Mouse (Mus musculus) heart, postnatal 14 days (tissue): ENCODE data around the gene Dcun1d4. TPM values are rescaled to one million over a fixed set of nuclear protein-coding genes. Genes with fewer than 3 reads are reported as not detected.
"Not testable (repeated sequence)": the region's sequence is repeated elsewhere in the genome, so short reads cannot be mapped to it uniquely, and the experiment has no call there.

Source experiments
- DNase-seq, 2 experiments: peaks; one replicate each; pipeline ENCODE4 v3.0.0; 2021 to 2022
- intact Hi-C: fragments of 180-260 bp; cut with DNase I; formaldehyde crosslinking; loops from one replicate; pipeline ENCODE4 v1.15.1; 2025
- long read RNA-seq, 2 experiments: library from polyadenylated mRNA; stranded (forward); transcript quantifications; one replicate each; pipeline ENCODE4 v2.0.0; 2021
- total RNA-seq, 2 experiments: library from RNA; stranded (reverse); gene quantifications; 2 replicates each; pipeline ENCODE4 v1.2.3; 2021

Dcun1d4 gene
- total RNA-seq: 10 to 100 TPM; 15.1 to 17.9 TPM
- long read RNA-seq, experiment 1, full-length matches to known transcripts: 9 of 10 reads
- long read RNA-seq, experiment 1, partial matches to known transcripts: 0 of 10 reads
- long read RNA-seq, experiment 1, other reads (novel, unspliced or antisense): 1 of 10 reads
- long read RNA-seq, experiment 2, full-length matches to known transcripts: 10 of 15 reads
- long read RNA-seq, experiment 2, partial matches to known transcripts: 0 of 15 reads
- long read RNA-seq, experiment 2, other reads (novel, unspliced or antisense): 5 of 15 reads

DNA sequence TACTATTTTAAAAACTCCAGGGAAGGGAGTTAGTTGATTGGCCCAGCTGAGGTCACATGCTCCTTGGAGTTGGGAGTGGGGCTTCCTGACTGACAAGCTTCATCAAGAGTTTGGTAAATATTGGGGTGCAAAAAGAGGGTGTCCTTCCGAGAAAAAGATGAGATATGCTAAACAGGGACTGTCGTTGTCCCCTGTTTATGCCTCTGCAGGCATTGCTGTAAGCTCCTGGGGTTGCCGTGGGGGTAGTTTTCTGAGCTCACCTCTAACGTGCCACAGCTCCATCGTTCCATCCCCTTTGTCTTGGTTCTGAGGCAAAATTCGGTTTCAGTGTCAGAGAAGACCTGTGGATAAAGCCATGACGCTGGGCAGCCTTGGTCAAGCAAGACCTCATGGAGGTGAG lies at the start of gene Dcun1d4:
TSS of gene Dcun1d4 (plus strand) at position 301 of the 400 bp plus-strand sequence.
- no peak for DNase-seq
- intact Hi-C loops: loop anchor here (2.0 kb wide), 1 partner anchor 46 kb away; no protein-coding TSS in a partner anchor

DNA sequence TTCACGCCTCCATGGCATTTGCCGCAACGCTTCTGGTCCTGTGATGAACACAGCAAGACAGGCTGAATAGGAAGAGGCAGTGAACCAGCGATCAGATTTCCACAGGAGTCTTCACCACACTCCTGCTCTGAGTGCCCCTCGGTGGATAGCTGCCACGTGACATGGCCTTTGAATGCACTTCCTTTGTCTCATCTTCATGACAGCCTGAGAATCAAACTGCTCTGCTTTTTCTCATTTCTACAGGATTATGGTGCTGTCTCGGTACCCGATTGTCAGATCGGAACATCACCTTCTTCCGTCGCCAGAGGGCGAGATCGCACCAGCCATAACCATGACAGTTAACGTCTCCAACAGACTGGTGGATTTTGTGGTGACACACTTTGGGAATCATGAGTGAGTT lies 49.2 kb upstream of the Dcun1d4 start:
- intact Hi-C loops: loop anchor here (1.0 to 5.0 kb wide), 3 partner anchors 111 to 207 kb away; no protein-coding TSS in a partner anchor
- peak; percentile 78 to 85 for DNase-seq

DNA sequence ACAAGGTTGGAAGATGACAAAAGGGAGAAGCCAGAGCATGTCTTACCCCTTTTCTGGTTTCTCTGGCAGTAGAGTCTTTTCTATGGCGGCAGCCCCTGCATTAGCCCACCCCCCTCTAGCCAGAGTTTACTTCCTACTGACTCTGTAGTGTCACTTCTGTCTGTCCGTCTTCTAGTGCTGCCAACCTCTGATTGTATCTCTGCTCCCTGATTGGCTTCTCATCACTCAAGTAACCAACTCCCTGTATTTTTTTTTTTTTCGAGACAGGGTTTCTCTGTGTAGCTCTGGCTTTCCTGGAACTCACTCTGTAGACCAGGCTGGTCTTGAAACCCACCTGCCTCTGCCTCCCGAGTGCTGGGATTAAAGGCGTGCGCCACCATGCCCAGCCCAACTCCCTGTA lies 48.0 kb upstream of the Dcun1d4 start:
- DNase-seq: no peak
- intact Hi-C loops: loop anchor here (5.0 kb wide), 1 partner anchor 109 kb away; no protein-coding TSS in a partner anchor

DNA sequence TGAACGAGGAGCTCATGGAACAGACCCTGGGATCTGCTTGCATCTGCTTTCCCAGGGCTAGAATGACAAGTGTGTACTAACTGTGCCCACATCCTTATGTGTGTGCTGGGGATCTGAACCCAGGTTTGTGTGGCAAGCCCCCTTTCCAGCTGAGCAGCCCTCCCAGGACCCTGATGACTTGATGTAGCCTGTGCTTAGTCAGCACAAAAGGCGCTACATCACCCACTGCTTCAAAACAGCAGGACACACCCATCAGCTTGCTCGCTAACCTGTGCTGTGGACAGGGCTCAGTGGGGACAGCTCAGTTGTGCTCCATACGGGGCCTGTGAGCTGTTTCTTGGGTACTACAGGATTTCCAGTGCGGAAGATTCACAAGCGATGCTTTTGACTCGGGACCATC lies 46.0 kb upstream of the Dcun1d4 start:
- intact Hi-C loops: loop anchor here (2.0 to 5.0 kb wide), 2 partner anchors 46 to 108 kb away; partner anchors contain the start of gene Dcun1d4

DNA sequence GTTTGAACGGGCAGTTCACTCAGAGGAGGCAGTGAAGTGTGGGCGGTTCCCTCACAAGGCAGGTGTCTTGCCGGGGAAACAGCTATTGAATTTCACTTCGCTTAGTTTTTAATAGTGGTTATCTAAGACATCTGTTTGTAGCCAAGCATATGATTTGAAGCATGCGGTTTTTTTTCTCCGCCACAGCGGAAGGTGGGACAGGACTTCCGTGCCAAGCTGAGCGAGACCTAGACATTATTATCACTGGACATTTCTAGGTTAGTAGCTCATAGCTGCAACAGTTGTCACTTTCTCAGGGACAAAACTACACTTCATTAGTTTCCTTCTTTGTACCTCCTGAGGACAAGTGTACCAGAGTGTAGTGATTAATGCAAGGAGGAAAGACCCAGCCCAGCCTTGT lies 38.6 kb upstream of the Dcun1d4 start:
- intact Hi-C loops: no loop called here
- DNase-seq: no peak

More for the DNA sequence above, 46.0 kb upstream of the Dcun1d4 start:
- DNase-seq: no peak

DNA sequence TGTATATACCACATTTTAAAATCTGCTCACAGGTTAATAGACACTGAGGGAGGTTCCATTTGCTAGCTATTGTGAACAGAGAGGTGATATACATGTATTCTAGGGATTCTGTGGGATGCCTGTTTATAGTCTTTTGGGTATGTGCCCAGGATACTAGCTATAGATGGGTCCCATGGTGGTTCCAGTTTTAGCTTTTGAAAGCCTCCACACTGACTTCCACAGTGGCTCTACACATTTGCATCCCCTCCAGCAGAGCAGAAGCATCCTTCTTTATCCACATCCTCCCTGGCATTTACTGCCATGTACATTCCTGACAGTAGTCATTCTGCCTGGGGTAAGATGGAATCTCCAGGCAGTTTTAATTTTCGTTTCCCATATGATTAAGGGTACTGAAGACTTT lies 30.5 kb upstream of the Dcun1d4 start:
- intact Hi-C loops: no loop called here
- DNase-seq: no peak

DNA sequence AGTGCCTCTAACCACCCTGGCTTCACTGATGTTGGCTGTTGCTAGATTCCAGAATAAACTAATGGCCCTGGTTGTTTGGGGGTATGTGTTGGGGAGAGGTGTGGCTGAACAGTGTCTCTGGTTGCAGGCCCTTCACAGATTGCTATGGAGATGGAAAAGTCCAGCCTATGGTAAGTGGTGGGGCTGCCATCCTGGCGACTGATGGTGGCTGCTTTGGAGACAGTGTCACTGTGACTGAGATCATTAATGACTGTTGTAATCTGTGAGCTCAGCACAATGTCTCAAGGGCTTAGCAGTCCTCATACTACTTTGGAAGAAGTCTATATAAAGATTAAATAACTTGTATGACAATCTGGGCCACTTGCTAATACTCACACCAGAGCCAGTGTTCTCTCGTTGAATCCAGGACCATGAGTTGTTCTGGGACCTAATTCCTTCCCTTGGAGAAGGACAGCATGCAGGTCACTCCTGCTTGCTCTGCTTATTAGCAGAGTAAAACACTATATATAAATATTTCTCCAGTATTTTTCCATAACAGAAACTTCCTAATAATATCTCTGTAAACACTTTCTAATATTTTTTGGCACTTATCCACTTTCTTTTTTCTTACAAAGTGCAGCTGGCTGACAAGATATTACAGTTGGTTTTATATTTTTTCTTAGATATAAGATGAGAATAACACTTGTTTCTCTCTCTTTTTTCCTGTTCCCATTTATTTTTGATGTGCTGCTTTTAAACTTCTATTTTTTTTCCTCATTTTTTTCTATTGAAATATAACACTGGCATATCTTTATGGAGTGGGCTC lies 26.1 kb upstream of the Dcun1d4 start:
- no peak for DNase-seq
- intact Hi-C loops: no loop called here

DNA sequence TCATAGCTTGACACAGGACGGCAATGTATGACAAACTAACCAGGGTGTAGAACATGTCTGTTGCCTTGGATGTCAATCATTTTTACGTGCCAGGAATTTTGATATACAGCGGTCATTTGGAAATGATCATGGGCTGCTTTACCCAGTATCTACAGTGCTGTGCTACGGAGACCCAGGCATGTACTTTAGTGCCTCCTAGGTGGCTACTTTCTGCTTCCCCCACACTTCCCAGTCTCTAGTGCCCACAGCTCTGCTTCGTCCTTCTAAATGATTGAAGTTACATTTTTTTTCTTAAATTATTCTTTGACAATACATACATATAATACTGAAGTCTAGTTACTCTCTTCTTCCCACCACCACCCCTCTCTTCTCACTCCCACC lies 25.5 kb upstream of the Dcun1d4 start:
- intact Hi-C loops: no loop called here
- no peak for DNase-seq

DNA sequence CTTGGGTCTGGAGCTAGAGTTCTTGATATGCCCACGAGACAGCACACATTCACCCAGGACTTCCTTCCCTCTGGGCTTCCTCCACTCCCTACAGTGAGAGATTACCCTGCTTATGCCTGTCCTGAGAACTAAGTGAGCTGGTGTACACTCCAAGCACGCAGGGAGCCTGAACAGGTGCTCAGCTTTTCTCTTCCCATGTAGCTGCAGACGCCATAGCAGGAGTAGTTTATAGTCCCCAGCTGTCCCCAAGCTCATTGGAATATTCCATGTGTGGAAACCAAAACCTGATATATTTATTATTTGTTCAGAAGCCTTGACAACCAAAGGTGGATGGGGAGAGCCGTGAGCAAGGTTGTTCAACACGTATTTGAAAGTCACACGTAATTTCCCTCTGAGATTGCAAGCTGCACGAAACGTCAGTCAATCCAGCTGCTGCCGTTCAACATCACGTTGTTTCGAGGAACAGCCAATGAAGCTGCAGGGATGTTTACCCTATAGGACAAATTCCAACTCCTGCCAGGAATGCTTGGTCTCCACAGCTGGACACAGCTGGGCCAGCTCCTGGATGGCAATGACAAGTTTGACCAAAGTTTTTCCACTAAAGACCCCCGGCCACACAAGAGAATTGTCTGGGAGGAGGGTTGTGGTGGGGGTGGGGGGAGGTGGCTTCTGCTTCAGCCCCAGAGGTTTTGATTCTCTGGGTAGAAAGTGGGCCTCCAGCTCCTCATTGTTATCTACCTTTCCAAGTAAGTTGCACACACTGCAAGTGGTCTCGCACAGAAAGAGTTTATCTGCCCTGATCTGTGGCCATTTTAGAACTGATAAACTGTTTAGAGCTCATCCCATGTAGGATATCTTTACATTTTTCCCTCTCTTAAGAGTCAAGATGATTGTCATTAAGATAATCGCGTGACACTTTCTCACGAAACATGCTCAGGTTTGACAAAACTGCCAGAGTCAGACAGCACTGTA lies 12.1 kb upstream of the Dcun1d4 start:
- intact Hi-C loops: no loop called here
- DNase-seq: no peak

DNA sequence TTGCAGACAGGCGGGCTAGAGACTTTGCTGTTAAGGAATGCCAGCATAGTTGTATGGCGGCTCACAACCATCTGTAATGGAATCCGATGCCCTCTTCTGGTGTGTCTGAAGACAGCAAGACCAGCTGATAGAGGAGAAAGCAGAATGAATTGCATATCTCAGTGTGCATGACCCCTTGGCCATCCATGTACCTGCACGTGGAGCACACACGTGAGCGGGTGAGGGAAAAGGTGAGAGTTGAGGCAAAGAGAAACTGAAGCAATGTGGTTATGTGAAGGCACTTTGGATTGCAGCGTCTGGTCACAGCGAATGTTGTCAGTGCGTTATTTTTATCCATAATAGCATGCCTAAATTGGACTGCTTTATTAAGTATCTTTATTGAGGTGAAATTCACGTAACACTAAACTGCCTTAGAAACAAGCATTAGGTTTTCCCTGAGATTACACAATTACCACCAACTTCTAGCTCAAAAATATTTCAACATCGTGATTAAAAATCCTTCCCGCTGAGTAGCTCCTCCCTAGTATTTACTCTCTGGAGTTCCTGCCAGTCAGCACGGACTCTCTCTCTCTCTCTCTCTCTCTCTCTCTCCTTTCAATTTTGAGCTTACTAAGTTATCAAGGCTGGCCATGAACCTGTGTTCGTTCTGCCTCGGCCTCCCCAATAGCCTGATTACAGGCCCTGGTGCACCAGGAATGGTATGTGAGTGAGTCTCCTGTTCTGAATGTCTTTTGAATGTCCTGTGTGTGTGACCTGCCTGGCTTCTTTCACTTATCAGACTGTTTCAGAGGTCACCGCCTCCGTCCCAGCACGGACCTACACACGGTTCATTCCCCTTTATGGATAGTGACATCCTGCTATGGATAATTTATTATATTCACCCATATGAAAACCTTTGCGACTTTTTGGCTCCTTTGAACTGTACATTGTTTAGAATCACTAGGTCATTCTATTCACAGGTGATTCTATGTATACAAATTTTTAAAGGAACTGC lies 6.1 kb upstream of the Dcun1d4 start:
- intact Hi-C loops: no loop called here
- no peak for DNase-seq

DNA sequence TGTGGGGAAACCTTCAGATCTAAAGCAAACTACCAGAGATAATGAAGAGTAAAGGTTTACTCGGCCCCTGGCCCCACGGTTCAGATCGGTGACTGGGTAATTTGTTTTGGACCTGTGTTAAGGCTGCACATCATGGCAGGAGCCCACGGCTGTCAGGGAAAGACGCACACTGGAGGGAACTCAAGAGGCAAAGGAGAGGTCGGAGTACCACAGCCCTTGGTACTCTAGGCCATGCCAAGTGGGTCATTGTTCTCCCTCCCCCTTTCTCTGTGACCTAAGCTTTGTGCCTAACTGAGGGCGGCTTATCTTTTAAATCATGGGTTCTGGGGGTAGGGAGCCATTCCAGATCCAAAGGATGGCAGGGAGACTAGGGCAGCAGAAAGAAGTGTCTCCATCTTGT lies 601 bp downstream of the Dcun1d4 start:
- intact Hi-C loops: loop anchor here (2.0 kb wide), 1 partner anchor 47 kb away; no protein-coding TSS in a partner anchor
- no peak for DNase-seq

DNA sequence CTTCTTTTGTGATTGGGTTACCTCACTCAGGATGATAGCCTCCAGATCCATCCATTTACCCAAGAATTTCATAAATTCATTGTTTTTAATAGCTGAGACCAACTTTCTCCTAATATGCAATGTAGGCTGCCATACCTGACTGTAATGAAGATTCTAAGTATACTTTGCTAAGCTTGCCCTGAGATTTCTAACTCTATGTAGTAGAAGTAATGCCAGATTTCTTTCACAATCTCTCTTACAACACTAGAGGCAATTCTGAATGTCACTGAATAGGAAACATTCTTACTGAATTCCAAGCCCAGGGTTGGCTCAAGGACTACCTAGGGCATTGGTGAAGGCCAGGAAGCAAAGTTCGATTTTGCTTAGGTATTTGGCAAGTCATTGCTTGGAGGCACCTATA lies 1.6 kb downstream of the Dcun1d4 start:
- intact Hi-C loops, DNase-seq: not testable (repeated sequence)

DNA sequence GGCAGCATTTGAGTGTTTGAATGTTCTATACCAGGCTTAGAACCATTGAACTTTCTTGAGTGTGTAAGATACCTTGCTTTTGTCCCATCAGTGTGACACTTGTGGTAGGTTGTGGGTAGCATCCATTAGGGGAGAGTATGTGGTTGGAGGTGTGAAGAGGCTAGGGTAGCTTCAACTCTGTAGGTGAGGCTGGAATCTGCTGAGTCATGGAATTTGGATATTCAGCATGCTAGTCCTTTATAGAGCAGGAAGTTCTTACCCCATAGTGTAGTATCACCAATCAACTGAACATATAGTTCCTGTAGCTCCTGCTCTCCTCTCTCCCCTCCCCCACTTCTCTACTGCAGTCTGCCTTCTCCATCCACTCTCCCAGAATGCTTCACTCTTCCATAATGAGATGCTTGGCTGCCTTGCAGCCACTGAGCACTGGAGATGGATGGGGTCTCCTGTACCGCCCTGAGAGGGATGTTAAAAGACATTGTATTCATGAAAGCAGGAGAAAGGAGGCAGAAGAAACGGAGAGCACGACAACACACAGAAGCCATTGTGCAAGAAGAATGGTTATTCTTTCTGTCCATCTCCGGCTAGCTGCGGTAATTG lies 3.3 kb downstream of the Dcun1d4 start:
- DNase-seq: no peak
- intact Hi-C loops: no loop called here

DNA sequence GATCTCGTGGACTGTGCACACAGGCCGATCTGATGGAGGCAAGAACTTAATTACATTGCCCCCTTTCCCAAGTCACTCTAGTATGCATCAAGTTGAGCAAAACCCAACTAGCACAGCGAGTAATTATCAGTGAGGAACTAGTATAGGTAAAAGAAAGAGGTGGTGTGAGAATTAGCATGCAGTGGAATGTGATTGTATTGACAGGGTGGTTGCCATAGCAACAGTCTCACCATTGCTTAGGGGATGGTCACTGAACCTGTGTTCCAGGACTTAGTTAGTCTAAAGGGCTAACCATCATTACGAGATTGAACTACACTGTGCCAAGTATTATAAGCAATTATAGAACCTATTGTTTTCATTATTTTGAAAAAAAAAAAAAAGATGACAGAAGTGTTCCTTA lies 5.7 kb downstream of the Dcun1d4 start:
- no peak for DNase-seq
- intact Hi-C loops: no loop called here

DNA sequence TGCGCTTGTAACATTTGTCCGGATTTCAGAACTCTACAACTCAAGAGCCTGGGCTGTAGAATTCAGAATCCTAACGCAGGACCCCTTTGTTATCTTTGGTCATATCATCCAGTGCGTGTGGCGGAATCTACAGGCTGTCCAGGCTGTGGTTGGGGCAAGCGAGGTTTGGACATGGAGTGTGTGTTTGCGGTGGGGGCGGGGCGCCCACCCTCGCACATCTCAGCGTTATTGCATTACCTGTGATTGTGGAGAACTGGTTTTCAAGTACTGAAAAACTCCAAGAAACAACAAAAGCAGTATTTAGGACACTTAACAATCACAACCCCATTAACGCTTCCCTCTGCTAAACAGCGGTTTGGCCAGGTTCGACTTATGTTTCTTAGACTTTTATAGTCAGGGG lies 9.1 kb downstream of the Dcun1d4 start:
- no peak for DNase-seq
- intact Hi-C loops: no loop called here

DNA sequence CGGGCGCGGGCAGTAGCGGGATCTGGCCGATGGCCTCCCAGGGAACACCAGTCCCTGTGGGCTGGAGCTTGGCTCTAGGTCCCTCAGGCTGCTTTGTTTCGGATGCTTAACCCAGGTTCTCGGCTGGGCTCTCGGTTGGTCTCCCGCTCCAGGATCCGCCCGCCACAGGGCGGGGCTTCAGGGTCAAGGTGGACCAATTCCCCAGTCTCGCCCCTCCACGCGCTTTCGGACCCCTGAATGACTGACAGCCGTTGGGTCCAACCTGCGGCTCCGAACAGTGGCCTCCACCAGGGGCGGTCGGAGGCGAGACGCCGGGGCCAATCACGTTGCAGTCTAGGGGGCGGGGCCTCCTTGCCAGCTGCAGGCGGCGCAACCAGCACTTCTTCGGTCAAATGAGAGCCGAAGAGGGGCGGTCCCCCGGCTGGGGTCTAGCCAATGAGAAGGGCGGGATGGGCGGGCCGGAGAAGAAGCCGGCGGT lies 9.8 kb downstream of the Dcun1d4 start:
- intact Hi-C loops: no loop called here
- DNase-seq: peak; percentile 99

DNA sequence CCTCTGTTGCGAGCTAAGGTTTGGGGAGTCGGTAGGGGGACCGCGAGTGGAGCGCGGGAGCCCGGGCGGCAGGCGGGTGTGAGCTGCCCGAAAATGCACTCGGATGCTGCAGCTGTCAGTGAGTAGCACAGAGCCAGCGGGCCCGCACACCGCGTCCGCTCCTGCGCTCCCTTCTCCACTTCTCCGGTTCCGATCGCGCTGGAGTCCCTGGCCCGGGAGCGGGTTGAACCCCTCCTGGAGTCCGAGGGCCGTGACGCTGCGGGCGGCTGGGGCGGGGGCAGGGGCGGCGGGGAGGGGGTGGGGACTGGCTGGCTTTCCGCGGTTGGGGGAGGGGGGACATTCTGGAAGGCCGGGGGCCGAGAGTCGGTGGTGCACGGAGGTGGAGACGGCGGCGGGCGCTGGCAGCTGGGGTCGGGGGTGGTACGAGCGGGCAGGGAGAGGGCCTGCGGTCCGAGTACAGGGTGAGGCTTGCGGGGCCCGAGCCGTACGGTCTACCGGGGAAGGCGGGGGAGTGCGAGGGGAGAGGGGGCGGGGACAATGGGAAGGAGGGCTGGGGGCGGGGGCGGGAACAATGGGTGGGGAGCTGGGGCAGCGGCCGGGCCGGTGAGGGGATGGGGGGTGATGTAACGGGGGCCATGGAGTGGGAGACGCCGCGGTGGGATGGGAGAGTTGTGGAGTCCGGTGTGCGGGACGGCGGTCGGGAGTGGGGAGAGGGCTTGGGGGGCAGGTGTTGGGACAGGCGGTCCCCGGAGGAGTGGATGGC lies 10.5 kb downstream of the Dcun1d4 start:
- intact Hi-C loops: no loop called here

More for the DNA sequence above, 10.5 kb downstream of the Dcun1d4 start:
- DNase-seq: no peak
